27 mouse cellular contexts compared by ENCODE assay signal in the genomic region with DNA sequence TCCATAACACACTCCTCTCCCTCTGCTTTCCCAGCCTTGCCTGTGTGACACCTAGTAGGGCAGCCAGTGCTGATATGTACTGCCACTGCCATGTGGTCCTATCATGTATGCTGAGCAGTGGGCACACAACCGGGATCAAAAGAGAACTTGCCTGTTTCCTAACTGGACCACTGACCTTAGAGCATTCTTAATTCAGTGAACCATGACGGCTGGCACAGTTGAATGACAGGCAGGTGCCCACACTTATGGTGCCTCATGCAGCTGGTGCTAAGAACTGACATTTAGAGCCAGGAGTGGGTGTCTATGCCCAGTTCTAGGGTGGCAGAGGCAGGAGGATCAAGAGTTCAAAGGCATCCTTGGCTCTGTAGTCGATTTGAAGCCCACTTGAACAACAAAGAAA. TPM values are rescaled to one million over a fixed set of nuclear protein-coding genes. Genes with fewer than 3 reads are reported as not detected.
DNase-seq lines count a peak whose midpoint lies in the region; ATAC-seq and TF ChIP-seq lines count a peak whose summit lies in the region.
"Had no signal": no experiment of that assay in that cellular context is flagged by ENCODE, and none has a peak within 500 bp of the region (broad histone marks: within the 10 kb centered on the region; RNA-seq: fewer than 3 reads in every experiment).

No protein-coding gene starts in this region.

- H3K27ac ChIP-seq in kidney, embryonic 14.5 days (ENCODE audit: low read depth, low read length) = no peak overlapping the region
- H3K27ac ChIP-seq in liver, adult 2 months (replicated peaks; ENCODE audit: insufficient read depth, low read depth, low read length) = no peak overlapping the region
- no peak overlapping the region for H3K27ac ChIP-seq in liver, postnatal 0 days (ENCODE audit: low read depth)
- H3K27ac ChIP-seq: embryonic facial prominence, embryonic 10.5 days; embryonic facial prominence, embryonic 13.5 days; forebrain, embryonic 13.5 days; gastrocnemius, adult 2 months; hindbrain, embryonic 12.5 days; hindbrain, embryonic 15.5 days had no signal

- no peaks in the 10 kb centered on the region for H3K79me2 ChIP-seq in liver, adult 2 months (ENCODE audit: control insufficient read depth, insufficient read depth, low read length)

- no peak overlapping the region for H3K9ac ChIP-seq in kidney, embryonic 14.5 days (ENCODE audit: low read depth, low read length)
- H3K9ac ChIP-seq in liver, adult 2 months (ENCODE audit: low read depth, low read length) = no peak overlapping the region
- no peak overlapping the region for H3K9ac ChIP-seq in liver, postnatal 0 days (replicated peaks)
- H3K9ac ChIP-seq: embryonic facial prominence, embryonic 13.5 days; forebrain, embryonic 13.5 days; hindbrain, embryonic 12.5 days; hindbrain, embryonic 15.5 days had no signal

- ATAC-seq in kidney, embryonic 14.5 days (ENCODE audit: low FRiP score, low TSS enrichment) = no peak
- ATAC-seq in liver, postnatal 0 days = no peak
- ATAC-seq: forebrain, embryonic 13.5 days; forebrain, embryonic 16.5 days had no signal

- no peak overlapping the region for H3K4me3 ChIP-seq in kidney, embryonic 14.5 days (ENCODE audit: low read length)
- no peak overlapping the region for H3K4me3 ChIP-seq in liver, adult 2 months (ENCODE audit: insufficient read depth, low read depth, low read length)
- H3K4me3 ChIP-seq in liver, postnatal 0 days (ENCODE audit: low read depth, low read length) = no peak overlapping the region
- H3K4me3 ChIP-seq in lung, adult 2 months (replicated peaks; ENCODE audit: extremely low read depth, low read depth, low read length) = no peak overlapping the region
- H3K4me3 ChIP-seq: embryonic facial prominence, embryonic 10.5 days; embryonic facial prominence, embryonic 13.5 days; erythroblast, embryonic 14.5 days; forebrain, embryonic 13.5 days; gastrocnemius, adult 2 months; hindbrain, embryonic 12.5 days; hindbrain, embryonic 15.5 days had no signal

- no peak for TF ChIP-seq EP300 in liver, postnatal 0 days (IDR thresholded peaks at IDR 0.05; ENCODE audit: low read depth)

- peak; percentile 42 for DNase-seq in kidney, adult 18-20 months
- peak; percentile 38 for DNase-seq in liver, adult 2 months (ENCODE audit: extremely low read depth, low read depth, low spot score)
- no peak for DNase-seq in liver, postnatal 0 days
- peak; percentile 47 to 73 for DNase-seq in kidney, postnatal 25 days
- no peak for DNase-seq in yolk sac, embryonic 10.5 days (ENCODE audit: low spot score)
- no peak for DNase-seq in lung, adult 2 months
- DNase-seq: adrenal gland, adult 2 months; adrenal gland, postnatal 14 days; B cell, adult 2 months; cerebellum, adult 11 months; cerebellum, adult 8-10 months; cerebellum, postnatal 10 days; cerebellum, postnatal 36 days; embryo, embryonic 11 days; gastrocnemius, adult 2 months; gastrocnemius, postnatal 14 days; heart, adult 11 months had no signal

- no peaks in the 10 kb centered on the region for H3K9me3 ChIP-seq in kidney, embryonic 14.5 days (ENCODE audit: control insufficient read depth, low read length)
- no peaks in the 10 kb centered on the region for H3K9me3 ChIP-seq in liver, postnatal 0 days (ENCODE audit: low read length)
- H3K9me3 ChIP-seq: embryonic facial prominence, embryonic 10.5 days; embryonic facial prominence, embryonic 13.5 days; forebrain, embryonic 13.5 days; hindbrain, embryonic 12.5 days; hindbrain, embryonic 15.5 days had no signal

- no peak overlapping the region for H3K4me2 ChIP-seq in kidney, embryonic 14.5 days (replicated peaks; ENCODE audit: low read depth, low read length)
- no peak overlapping the region for H3K4me2 ChIP-seq in liver, postnatal 0 days (ENCODE audit: low read depth, low read length)
- H3K4me2 ChIP-seq: embryonic facial prominence, embryonic 13.5 days; forebrain, embryonic 13.5 days; heart, embryonic 11.5 days; hindbrain, embryonic 12.5 days; hindbrain, embryonic 15.5 days had no signal

- no peaks in the 10 kb centered on the region for H3K4me1 ChIP-seq in kidney, embryonic 14.5 days (ENCODE audit: control insufficient read depth, insufficient read depth, low read length)
- H3K4me1 ChIP-seq in liver, adult 2 months (ENCODE audit: control insufficient read depth, insufficient read depth, low read length) = peaks cover 3% of the 10 kb centered on the region; the same call in 1 of the 2 replicates
- H3K4me1 ChIP-seq in liver, postnatal 0 days (ENCODE audit: insufficient read depth) = no peaks in the 10 kb centered on the region
- H3K4me1 ChIP-seq in lung, adult 2 months (ENCODE audit: control insufficient read depth, insufficient read depth, low read length) = no peaks in the 10 kb centered on the region
- H3K4me1 ChIP-seq: embryonic facial prominence, embryonic 10.5 days; embryonic facial prominence, embryonic 13.5 days; forebrain, embryonic 13.5 days; hindbrain, embryonic 15.5 days had no signal

- H3K27me3 ChIP-seq in kidney, embryonic 14.5 days (ENCODE audit: control insufficient read depth, insufficient read depth, low read length) = no peaks in the 10 kb centered on the region
- no peaks in the 10 kb centered on the region for H3K27me3 ChIP-seq in liver, adult 2 months (ENCODE audit: control insufficient read depth, insufficient read depth, low read length)
- no peaks in the 10 kb centered on the region for H3K27me3 ChIP-seq in liver, postnatal 0 days (ENCODE audit: insufficient read depth, low read length)
- H3K27me3 ChIP-seq: CH12.LX; embryonic facial prominence, embryonic 13.5 days; forebrain, embryonic 13.5 days; hindbrain, embryonic 12.5 days; hindbrain, embryonic 15.5 days had no signal

- no peak for TF ChIP-seq CTCF in liver, adult 2 months (IDR thresholded peaks at IDR 0.05; ENCODE audit: low read depth, low read length)
- TF ChIP-seq CTCF in liver, postnatal 0 days (IDR thresholded peaks at IDR 0.05; ENCODE audit: low read depth) = no peak
- TF ChIP-seq CTCF in lung, adult 2 months (IDR thresholded peaks at IDR 0.05; ENCODE audit: insufficient read depth, low read length) = no peak

- 65% methylated on average over 3 of the region's 3 CpGs for WGBS in kidney, embryonic 14.5 days
- 88% methylated on average over 3 of the region's 3 CpGs for WGBS in liver, adult 2 months
- 81% methylated on average over 3 of the region's 3 CpGs for WGBS in liver, postnatal 0 days (ENCODE audit: insufficient replicate concordance)
- 75% methylated on average over 3 of the region's 3 CpGs for WGBS in lung, adult 2 months

- no peak for TF ChIP-seq POLR2A in liver, adult 2 months (IDR thresholded peaks at IDR 0.05; ENCODE audit: extremely low read depth, insufficient read depth, low read length)
- TF ChIP-seq POLR2A in lung, adult 2 months (IDR thresholded peaks at IDR 0.05; ENCODE audit: borderline replicate concordance, extremely low read depth, low read depth, low read length) = no peak

- H3K36me3 ChIP-seq in kidney, embryonic 14.5 days (ENCODE audit: control insufficient read depth, insufficient read depth, low read length) = no peaks in the 10 kb centered on the region
- H3K36me3 ChIP-seq in liver, adult 2 months (ENCODE audit: control insufficient read depth, insufficient read depth, low read length) = peaks cover 13% of the 10 kb centered on the region; the same call in 1 of the 2 replicates
- H3K36me3 ChIP-seq in liver, postnatal 0 days (replicated peaks; ENCODE audit: insufficient read depth, low read length) = peaks cover 22% of the 10 kb centered on the region
- H3K36me3 ChIP-seq: embryonic facial prominence, embryonic 10.5 days; hindbrain, embryonic 12.5 days; hindbrain, embryonic 15.5 days had no signal

RNA-seq across cellular contexts. Expression of gene Stat5a, which starts 16.6 kb away (rescaled TPM):
- 2.0 and 3.0 TPM in 2 replicates for polyA plus RNA-seq in kidney, embryonic 14.5 days (2014; fragmentation: Nextera tagmentation; extraction: Ambion mirVana)
- total RNA-seq in liver, adult 2 months (2014; rRNA removed) = 6.9 and 7.8 TPM in 2 replicates
- 15.0 and 18.0 TPM in 2 replicates for polyA plus RNA-seq in liver, adult 2 months (2012; rRNA removed)
- polyA plus RNA-seq in liver, postnatal 0 days (2015; fragmentation: Nextera tagmentation; extraction: Ambion mirVana) = 4.7 and 6.0 TPM in 2 replicates
- 19.0 and 20.4 TPM in 2 replicates for polyA plus RNA-seq in lung, adult 2 months (2012; rRNA removed)

RNA-seq across cellular contexts. Expression of gene Stat5b, which starts 25.2 kb away (rescaled TPM):
- polyA plus RNA-seq in kidney, embryonic 14.5 days (2014; fragmentation: Nextera tagmentation; extraction: Ambion mirVana) = 12.7 and 19.8 TPM in 2 replicates
- 31.8 and 33.0 TPM in 2 replicates for total RNA-seq in liver, adult 2 months (2014; rRNA removed)
- polyA plus RNA-seq in liver, adult 2 months (2012; rRNA removed) = 32.0 and 35.2 TPM in 2 replicates
- polyA plus RNA-seq in liver, postnatal 0 days (2015; fragmentation: Nextera tagmentation; extraction: Ambion mirVana) = 15.4 and 16.4 TPM in 2 replicates
- 38.8 and 44.7 TPM in 2 replicates for polyA plus RNA-seq in lung, adult 2 months (2012; rRNA removed)

Comparison
In these comparisons a context has a peak if more than half of its experiments do, and no peak if none do; other contexts are left out.
1. DNase-seq: peak in kidney, adult 18-20 months (single experiment), liver, adult 2 months (single experiment) and kidney, postnatal 25 days (2 of 2); none in liver, postnatal 0 days (single experiment), yolk sac, embryonic 10.5 days (single experiment) and lung, adult 2 months (single experiment).